Mouse (Mus musculus) heart, postnatal 0 days (tissue): ENCODE measurements around the gene Faf1.

Experiments used
- CTCF ChIP-seq: IDR thresholded peaks from 2 replicates; pipeline ENCODE4 v1.5.1; 2016; ENCODE audit warnings: antibody characterized with exemption, control low read depth, low read depth
- EP300 ChIP-seq: IDR thresholded peaks from 2 replicates; pipeline ENCODE4 v1.6.1; 2016; ENCODE audit warnings: antibody characterized with exemption, low read depth

- TF ChIP-seq EP300 = no peak
- no peak for TF ChIP-seq CTCF
Measured at GRCm38 (mm10) chr4:109984011-109984411, 307.6 kb downstream of the Faf1 start.
